In the genomic region with DNA sequence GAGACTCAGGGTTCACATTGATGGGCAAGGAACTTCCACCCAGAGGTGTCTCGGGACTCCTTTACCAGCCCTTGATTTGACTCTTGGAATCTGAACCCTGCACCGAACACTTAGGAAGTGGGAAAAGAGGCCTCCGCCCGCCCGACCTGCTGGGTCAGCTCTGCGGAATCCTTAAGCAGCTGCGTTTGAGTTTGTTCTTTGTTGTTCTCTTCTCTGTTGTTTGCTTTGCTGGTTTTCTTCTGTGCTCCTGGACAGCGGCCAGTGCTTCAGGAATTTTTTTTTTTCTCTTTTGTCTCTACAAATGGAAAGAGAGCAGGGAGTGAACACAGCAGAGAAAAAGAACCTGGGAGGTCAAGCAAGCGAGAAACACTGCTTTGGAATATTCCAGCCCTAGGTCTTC, we compare ENCODE assay signal across 11 mouse cellular contexts. TPM values are rescaled to one million over a fixed set of nuclear protein-coding genes. Genes with fewer than 3 reads are reported as not detected.
DNase-seq lines count a peak whose midpoint lies in the region; ATAC-seq lines count a peak whose summit lies in the region.
"Had no signal": no experiment of that assay in that cellular context is flagged by ENCODE, and none has a peak within 500 bp of the region (broad histone marks: within the 10 kb centered on the region; RNA-seq: fewer than 3 reads in every experiment).

No protein-coding gene starts in this region.

- no peak overlapping the region for H3K4me2 ChIP-seq in kidney, embryonic 15.5 days
- H3K4me2 ChIP-seq in hindbrain, embryonic 12.5 days (replicated peaks): peak overlapping the region; percentile 15

- H3K27me3 ChIP-seq in kidney, embryonic 15.5 days: no peaks in the 10 kb centered on the region
- no peaks in the 10 kb centered on the region for H3K27me3 ChIP-seq in embryonic facial prominence, embryonic 10.5 days (replicated peaks; ENCODE audit: low read depth, poor library complexity, severe bottlenecking)
- H3K27me3 ChIP-seq in hindbrain, embryonic 12.5 days: no peaks in the 10 kb centered on the region

- H3K9ac ChIP-seq in kidney, embryonic 15.5 days: no peak overlapping the region
- no peak overlapping the region for H3K9ac ChIP-seq in hindbrain, embryonic 12.5 days
- H3K9ac ChIP-seq: liver, embryonic 14.5 days had no signal

- peak overlapping the region; percentile 69 for H3K27ac ChIP-seq in kidney, embryonic 15.5 days
- H3K27ac ChIP-seq in embryonic facial prominence, embryonic 10.5 days (replicated peaks): peak overlapping the region; percentile 49
- no peak overlapping the region for H3K27ac ChIP-seq in hindbrain, embryonic 12.5 days
- H3K27ac ChIP-seq: liver, embryonic 14.5 days had no signal

- peaks cover 27% of the 10 kb centered on the region for H3K4me1 ChIP-seq in kidney, embryonic 15.5 days
- H3K4me1 ChIP-seq in embryonic facial prominence, embryonic 10.5 days: peaks cover 31% of the 10 kb centered on the region
- H3K4me1 ChIP-seq in hindbrain, embryonic 12.5 days: peaks cover 12% of the 10 kb centered on the region

- no peak overlapping the region for H3K4me3 ChIP-seq in kidney, embryonic 15.5 days (replicated peaks)
- H3K4me3 ChIP-seq in embryonic facial prominence, embryonic 10.5 days: no peak overlapping the region
- no peak overlapping the region for H3K4me3 ChIP-seq in hindbrain, embryonic 12.5 days
- H3K4me3 ChIP-seq: erythroblast, embryonic 14.5 days had no signal

- no peak for ATAC-seq in kidney, embryonic 15.5 days (replicated peaks; ENCODE audit: low FRiP score)
- ATAC-seq in hindbrain, embryonic 12.5 days (ENCODE audit: low FRiP score): peak; percentile 40; the same call in 1 of the 2 replicates

- no peaks in the 10 kb centered on the region for H3K9me3 ChIP-seq in kidney, embryonic 15.5 days (replicated peaks)
- peaks cover 6% of the 10 kb centered on the region; the same call in 1 of the 2 replicates for H3K9me3 ChIP-seq in embryonic facial prominence, embryonic 10.5 days
- H3K9me3 ChIP-seq in hindbrain, embryonic 12.5 days (replicated peaks): no peaks in the 10 kb centered on the region

- 0 out of 2 replicates have a peak, but pooled peaks cover 4% of the 10 kb centered on the region for H3K36me3 ChIP-seq in kidney, embryonic 15.5 days
- 0 out of 2 replicates have a peak, but pooled peaks cover 4% of the 10 kb centered on the region for H3K36me3 ChIP-seq in embryonic facial prominence, embryonic 10.5 days (replicated peaks)
- H3K36me3 ChIP-seq in hindbrain, embryonic 12.5 days: no peaks in the 10 kb centered on the region

- 46% methylated on average over 9 of the region's 9 CpGs for WGBS in kidney, embryonic 15.5 days
- 52% methylated on average over 9 of the region's 9 CpGs for WGBS in embryonic facial prominence, embryonic 10.5 days
- WGBS in hindbrain, embryonic 12.5 days: 27% methylated on average over 9 of the region's 9 CpGs

- DNase-seq in kidney, adult 11 months: no peak
- DNase-seq in embryonic facial prominence, embryonic 10.5 days (ENCODE audit: low spot score): no peak
- peak; percentile 26 to 57 for DNase-seq in lung, postnatal 4 days
- no peak for DNase-seq in testis, postnatal 14 days (ENCODE audit: low spot score)
- no peak for DNase-seq in spleen, postnatal 4 days (ENCODE audit: low spot score in 2 of 2)
- DNase-seq in adrenal gland, adult 18-20 months (ENCODE audit: low spot score in 2 of 2): no peak
- DNase-seq: thymus, adult 2 months had no signal

RNA-seq across cellular contexts. Expression of a gene that starts 55.1 kb away (rescaled TPM):
- polyA plus RNA-seq in kidney, embryonic 15.5 days (2015; fragmentation: Nextera tagmentation; extraction: Ambion mirVana): 30.8 and 31.2 TPM in 2 replicates
- polyA plus RNA-seq in embryonic facial prominence, embryonic 10.5 days (2016; fragmentation: Nextera tagmentation; extraction: Ambion mirVana): not detected in 2 replicates
- polyA plus RNA-seq in hindbrain, embryonic 12.5 days (2016; fragmentation: Nextera tagmentation; extraction: Ambion mirVana): 0.08 TPM in 1 of 2 replicates, not detected in the other
- under 1 TPM in 1 of 2 experiments, not detected in 1; 0.20 TPM for total RNA-seq in adrenal gland, adult 18-20 months (2021)

Comparison
In these comparisons a context has a peak if more than half of its experiments do, and no peak if none do; other contexts are left out.
1. DNase-seq: peak in lung, postnatal 4 days (2 of 2); none in kidney, adult 11 months (single experiment), embryonic facial prominence, embryonic 10.5 days (single experiment), testis, postnatal 14 days (single experiment), spleen, postnatal 4 days (0 of 2) and adrenal gland, adult 18-20 months (0 of 2).
2. RNA of a gene that starts 55.1 kb away (polyA plus RNA-seq): 30.8 to 31.2 TPM in kidney, embryonic 15.5 days; 0.08 TPM in hindbrain, embryonic 12.5 days and not detected in embryonic facial prominence, embryonic 10.5 days; every median in the first group is over 10 times any median in the second.